Mouse (Mus musculus) MEL (cell line): ENCODE results near the gene Gm20431.

Experiments
- CTCF ChIP-seq, 3 experiments: IDR thresholded peaks in 2 of 3; conservative IDR thresholded peaks in 1 of 3; 2 replicates each; pipeline ENCODE4 v1.5.1; 2011 to 2012; ENCODE audit warnings: low read length in 3 of 3, low read depth in 2 of 3, mild to moderate bottlenecking in 2 of 3, improper control_type of control experiment in 1 of 3, inconsistent platforms in 1 of 3, mixed read lengths in 1 of 3, moderate library complexity in 1 of 3; ENCODE audit not compliant: control insufficient read depth in 1 of 3, insufficient read depth in 1 of 3, poor library complexity in 1 of 3, severe bottlenecking in 1 of 3
- EP300 ChIP-seq, 2 experiments: IDR thresholded peaks; 2 replicates each; pipeline ENCODE4 v1.6.1; 2011; ENCODE audit warnings: improper control_type of control experiment in 2 of 2, low read length in 2 of 2, low read depth in 1 of 2, mild to moderate bottlenecking in 1 of 2
- GATA1 ChIP-seq: IDR thresholded peaks from 2 replicates; pipeline ENCODE4 v1.6.1; 2011; ENCODE audit warnings: low read depth, low read length, improper control_type of control experiment
- JUND ChIP-seq: IDR thresholded peaks from 2 replicates; pipeline ENCODE4 v1.6.1; 2011; ENCODE audit warnings: low read depth, mild to moderate bottlenecking, improper control_type of control experiment, low read length
- MAFK ChIP-seq: IDR thresholded peaks from 2 replicates; pipeline ENCODE4 v1.6.1; 2011; ENCODE audit warnings: low read depth, mild to moderate bottlenecking, low read length, improper control_type of control experiment, borderline replicate concordance
- MYC ChIP-seq: IDR thresholded peaks from 2 replicates; pipeline ENCODE4 v1.6.1; 2011; ENCODE audit warnings: low read depth, mild to moderate bottlenecking, low read length, improper control_type of control experiment, moderate library complexity
- RCOR1 ChIP-seq: IDR thresholded peaks from 2 replicates; pipeline ENCODE4 v1.6.1; 2012; ENCODE audit warnings: low read depth, mild to moderate bottlenecking, inconsistent platforms, low read length, improper control_type of control experiment
- ZNF384 ChIP-seq: IDR thresholded peaks from 2 replicates; pipeline ENCODE4 v1.6.1; 2012; ENCODE audit warnings: low read depth, mild to moderate bottlenecking, inconsistent platforms, low read length, improper control_type of control experiment

DNA sequence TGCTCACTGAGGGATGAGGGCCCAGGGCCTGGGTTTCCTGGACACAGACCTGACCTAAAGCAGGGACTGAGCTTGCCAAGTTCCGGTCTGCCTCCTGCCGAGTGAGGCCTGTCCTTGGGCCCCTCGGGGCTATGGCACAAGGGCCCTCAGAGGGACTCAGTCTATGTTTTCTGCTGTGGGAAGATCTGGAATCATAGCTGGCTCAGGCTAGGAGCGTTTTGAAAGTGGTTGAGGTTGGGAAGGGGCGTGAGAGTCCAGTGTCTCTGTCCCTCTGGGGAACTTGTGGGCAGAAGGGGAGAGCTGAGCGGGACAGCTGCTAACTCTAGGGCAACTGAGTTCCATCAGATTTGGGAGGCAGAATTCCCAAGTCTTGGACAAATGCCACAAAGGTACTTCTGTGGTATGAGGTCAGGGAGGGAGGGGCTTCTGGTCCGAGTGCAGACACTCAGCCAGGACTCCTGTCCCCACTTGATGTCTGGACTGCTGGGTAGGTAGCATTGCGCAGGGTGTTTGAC is 60.8 kb downstream of the Gm20431 start:
- no peak for TF ChIP-seq CTCF (IDR thresholded peaks at IDR 0.05 in 2 of 3, conservative IDR thresholded peaks at IDR 0.05 in 1 of 3; ENCODE audit: control insufficient read depth in 1 of 3, insufficient read depth in 1 of 3, low read depth in 2 of 3, low read length in 3 of 3, poor library complexity in 1 of 3, severe bottlenecking in 1 of 3)
- TF ChIP-seq RCOR1 = no peak
- TF ChIP-seq EP300 (IDR thresholded peaks at IDR 0.05; ENCODE audit: low read depth in 1 of 2, low read length in 2 of 2) = no peak
- TF ChIP-seq MYC = no peak
- no peak for TF ChIP-seq ZNF384
- no peak for TF ChIP-seq MAFK
- no peak for TF ChIP-seq JUND
- no peak for TF ChIP-seq GATA1
